Mouse (Mus musculus) adipocyte (in vitro differentiated cells): ENCODE measurements at regions not wholly inside any gene's neighbourhood (a gene's known extent, or its start where the extent isn't known, plus 50 kb on each side); places are given as distances from the start of the nearest gene placed in this dataset.
A peak's percentile ranks its signal among the peaks of the same experiment; 100 is the strongest.

Experiments
- DNase-seq: peaks from one replicate; pipeline ENCODE4 v3.0.0-alpha.2; 2016; ENCODE audit warnings: low spot score

- DNase-seq: no peak
Observed at GRCm38 (mm10) chr10:17599246-17599645, 123.8 kb upstream of the Cited2 start.

- DNase-seq: no peak
Observed at GRCm38 (mm10) chr10:17599831-17600761, 122.9 kb upstream of the Cited2 start.

DNA sequence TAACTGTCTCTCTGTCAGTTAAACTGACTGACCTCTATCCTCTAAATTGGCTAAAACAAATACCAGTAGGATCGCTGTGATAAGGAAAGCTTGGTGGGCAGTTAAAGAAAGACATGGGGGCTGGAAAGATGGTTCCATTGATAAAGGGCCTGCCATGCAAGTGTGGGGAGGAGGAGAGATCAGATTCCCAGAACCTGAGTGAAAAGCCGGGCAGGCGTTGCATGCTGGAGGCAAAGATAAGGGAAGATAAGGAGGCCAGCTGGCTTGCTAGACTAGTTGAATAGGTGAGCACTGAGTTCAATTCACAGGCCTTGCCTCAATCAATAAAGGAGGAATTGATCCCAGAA, 122.3 kb upstream of the Cited2 start:
- no peak for DNase-seq

- DNase-seq: no peak
Observed at GRCm38 (mm10) chr10:17602446-17602845, 120.6 kb upstream of the Cited2 start.

DNA sequence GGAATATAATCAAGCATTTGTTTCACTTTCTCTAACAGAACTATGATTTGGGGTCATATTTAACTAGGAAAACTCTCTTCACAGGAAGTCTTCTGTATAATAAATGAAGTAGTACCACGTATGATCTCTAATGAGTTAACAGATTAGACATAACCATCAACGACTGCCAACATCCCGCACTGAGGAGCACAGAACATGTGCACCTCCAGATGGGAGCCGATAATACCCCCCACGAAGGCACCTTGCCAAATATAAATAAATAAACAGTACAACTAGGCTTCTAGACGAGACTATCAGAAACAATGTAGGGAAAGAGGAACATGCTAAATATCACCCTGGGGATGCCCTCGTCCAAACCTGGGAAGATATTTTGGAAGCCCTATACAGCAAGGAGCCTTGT, 114.8 kb upstream of the Cited2 start:
- no peak for DNase-seq

DNA sequence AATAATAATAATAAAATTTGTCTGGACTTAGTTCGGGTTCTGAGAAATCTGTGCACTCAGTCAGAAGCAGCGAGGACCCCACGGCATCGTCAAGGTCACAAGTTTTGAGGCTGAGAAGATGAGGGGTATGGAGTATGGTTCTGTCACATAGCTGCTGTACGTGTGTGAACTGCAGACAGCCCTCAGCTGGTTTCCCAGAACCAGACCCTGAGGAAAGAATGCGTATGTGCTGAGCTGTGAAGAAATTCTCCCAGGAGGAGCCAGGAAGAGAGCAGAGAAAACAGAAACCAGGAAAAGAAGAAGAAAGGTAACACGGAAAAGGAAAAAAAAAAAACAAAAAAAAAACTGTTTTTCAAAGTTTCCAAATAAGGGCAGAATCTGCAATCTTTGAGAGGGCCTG, 112.4 kb upstream of the Cited2 start:
- DNase-seq: peak; percentile 43

DNA sequence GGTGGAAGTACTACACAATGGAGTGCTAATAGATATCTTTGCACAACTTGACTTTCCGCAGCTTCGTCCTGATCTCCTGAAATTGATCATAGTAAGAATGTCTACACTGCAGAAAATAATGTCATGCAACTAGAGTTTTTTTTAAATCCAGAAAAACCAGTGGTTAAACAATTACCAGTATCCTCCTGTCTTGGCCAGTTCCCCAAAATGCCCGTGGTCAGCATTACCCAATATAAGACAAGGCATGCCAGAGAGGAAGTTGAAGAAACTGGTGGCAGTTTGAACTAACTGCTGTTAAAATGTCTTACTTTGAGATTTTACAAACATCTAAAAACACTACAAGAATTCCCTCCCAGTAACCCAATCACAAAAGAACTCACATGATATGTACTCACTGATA, 109.7 kb upstream of the Cited2 start:
- DNase-seq: peak; percentile 75

DNA sequence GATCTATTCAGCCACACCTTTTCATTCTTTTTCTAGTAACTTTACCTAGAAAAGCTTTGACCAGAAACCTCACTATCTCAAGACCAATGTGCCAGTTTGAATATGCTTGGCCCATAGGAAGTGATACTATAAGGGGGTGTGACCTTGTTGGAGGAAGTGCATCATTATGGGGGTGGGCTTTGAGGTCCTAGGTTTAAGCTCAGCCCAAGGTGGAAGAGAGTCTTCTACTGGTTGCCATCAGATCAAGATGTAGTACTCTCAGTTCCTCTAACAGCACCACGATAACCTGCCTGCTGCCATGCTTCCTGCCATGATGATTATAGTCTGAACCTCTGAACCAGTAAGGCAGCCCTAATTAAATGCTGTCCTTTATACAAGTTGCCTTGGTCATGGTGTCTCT, 105.0 kb upstream of the Cited2 start:
- DNase-seq: no peak

GRCm38 (mm10) chr10:17619617-17620016, 103.4 kb upstream of the Cited2 start:
- DNase-seq: no peak

- DNase-seq: no peak
Observed at GRCm38 (mm10) chr10:17621703-17622385, 101.2 kb upstream of the Cited2 start.

- no peak for DNase-seq
Observed at GRCm38 (mm10) chr10:17622802-17623201, 100.2 kb upstream of the Cited2 start.

DNA sequence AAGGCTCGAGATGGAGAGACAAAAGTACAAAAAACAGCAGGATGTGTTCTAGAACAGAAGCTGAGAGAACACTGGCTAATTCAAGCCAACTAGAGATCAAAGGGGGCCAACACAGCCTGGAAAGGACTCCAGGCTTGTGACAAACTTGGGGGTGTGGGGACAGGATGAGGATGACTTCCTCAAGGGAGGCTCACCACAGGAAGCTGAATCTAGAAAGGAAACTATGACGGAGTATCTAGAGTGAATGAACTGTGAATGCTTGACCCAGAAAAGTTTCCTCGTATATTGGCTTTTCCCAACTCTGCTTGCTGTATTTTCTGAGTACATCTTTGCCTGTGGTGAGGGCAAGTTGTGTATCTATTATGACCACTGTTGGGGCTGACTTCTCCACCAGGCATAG, 93.3 kb upstream of the Cited2 start:
- no peak for DNase-seq

GRCm38 (mm10) chr10:17630861-17631581, 92.0 kb upstream of the Cited2 start:
- no peak for DNase-seq

DNA sequence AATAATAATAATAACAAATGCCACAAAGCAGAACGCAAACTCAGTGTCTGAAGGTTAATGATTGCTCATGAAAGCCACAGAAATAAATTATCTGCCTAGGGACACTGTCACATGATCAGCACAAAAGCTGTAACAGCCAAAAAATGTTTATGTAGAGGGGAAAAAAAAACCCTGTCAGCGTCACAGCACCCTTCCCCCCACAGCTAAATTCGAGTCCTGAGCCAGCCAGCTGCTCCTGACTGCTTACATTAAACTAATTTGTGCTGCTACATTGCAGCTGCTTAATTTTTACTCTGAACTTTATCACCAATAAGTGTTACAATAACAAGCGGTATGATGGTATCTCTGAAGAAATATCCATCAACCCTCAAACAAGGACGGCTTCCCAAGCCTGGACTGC, 91.2 kb upstream of the Cited2 start:
- peak; percentile 17 for DNase-seq

DNA sequence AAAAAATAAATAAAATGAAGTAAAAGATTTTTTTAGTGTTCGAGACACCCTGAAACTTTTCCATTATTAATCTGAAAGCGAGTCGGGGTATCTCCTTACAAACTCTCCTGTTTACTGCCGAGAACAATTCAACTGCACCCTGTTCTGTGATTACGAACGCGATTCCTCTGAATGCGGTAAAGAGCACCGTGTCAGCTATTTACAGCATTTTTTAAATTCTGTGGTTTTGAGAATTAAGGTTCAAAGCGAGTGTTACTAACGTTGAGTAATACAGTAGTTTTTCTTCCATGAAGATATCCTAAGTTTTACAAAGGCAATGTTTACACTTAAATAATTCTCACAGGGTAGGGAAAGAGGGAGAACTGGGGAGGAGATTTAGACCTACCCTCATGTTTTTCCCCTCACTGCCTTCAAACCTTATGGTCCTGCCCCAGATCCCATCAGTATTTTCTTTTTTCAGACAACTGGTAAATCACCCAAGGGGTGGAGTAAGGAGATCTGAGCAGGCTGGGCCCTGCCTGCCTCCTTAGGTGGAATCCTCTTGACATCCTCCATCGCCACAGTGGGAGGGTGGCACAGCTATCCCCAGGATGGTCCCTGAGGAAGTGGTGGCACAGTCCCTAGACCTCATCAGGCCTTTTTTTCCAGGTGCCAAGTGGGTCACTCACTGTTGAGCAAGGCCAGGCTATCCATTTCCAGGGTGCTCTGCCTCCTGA, 89.9 kb upstream of the Cited2 start:
- no peak for DNase-seq

GRCm38 (mm10) chr10:17645363-17645762, 77.7 kb upstream of the Cited2 start:
- DNase-seq: no peak

GRCm38 (mm10) chr10:17646391-17646790, 76.6 kb upstream of the Cited2 start:
- DNase-seq: no peak

GRCm38 (mm10) chr10:17648077-17648476, 74.9 kb upstream of the Cited2 start:
- DNase-seq: no peak

DNA sequence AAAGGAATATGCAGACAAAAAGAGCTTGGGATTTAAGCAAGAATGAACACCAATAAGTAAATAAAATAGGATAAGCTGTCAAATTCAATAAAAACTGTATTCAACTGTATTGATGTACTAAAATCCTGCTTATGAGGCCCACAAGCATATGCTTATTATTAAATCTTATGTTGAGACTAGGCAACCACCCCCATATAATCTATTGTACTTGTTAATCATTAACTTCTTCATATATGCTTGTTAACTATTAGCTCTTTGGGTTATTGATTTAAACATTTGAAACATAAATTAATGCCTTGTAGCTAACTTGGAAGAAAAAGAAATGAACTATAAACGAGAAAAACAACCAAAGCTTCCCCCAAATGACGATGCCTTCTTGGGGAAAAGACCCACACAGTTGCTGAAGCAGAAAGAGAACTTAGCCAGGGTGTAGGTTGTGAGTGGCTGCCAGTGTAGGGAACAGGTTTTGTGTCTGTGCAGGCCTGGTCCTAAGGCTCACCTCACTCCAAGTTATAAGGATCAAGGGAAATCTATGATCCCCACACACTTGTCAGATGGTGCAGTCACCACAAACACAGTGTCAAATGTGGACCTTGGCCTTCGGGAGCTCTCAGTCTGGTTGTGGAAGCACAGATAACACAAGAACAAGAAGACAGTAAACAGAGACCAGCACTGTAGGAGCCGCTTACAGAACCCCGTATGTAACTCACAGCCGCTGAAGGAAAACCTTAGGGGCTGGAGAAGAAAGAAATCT, 71.8 kb upstream of the Cited2 start:
- DNase-seq: no peak

DNA sequence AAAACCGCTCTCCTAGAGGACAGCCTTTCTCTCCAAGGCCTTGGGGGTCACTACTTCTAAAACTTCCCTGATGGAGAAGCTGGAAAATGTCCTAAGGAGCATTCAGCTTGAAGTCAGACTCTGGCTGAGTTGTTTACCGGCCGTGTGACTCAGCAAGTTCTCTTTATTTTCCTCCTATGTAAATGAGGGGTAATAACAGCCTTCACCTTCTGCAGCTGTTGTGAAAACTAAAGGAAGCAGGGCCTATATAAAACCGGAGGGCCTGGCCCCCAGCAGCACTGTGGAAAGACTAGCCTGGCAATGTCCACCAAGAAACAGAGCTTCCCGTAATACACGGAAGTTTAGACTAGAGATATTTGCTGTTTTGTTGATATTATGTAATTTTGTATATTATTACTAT, 69.7 kb upstream of the Cited2 start:
- peak; percentile 12 for DNase-seq

GRCm38 (mm10) chr10:17653785-17654184, 69.2 kb upstream of the Cited2 start:
- DNase-seq: no peak
